Mouse (Mus musculus) heart, postnatal 0 days (tissue): Measurements from ENCODE around the gene Gm49383.

Source experiments
- CTCF ChIP-seq: IDR thresholded peaks from 2 replicates; pipeline ENCODE4 v1.5.1; 2016; ENCODE audit warnings: antibody characterized with exemption, control low read depth, low read depth
- EP300 ChIP-seq: IDR thresholded peaks from 2 replicates; pipeline ENCODE4 v1.6.1; 2016; ENCODE audit warnings: antibody characterized with exemption, low read depth

GRCm38 (mm10) chr12:69220613-69221277 lies 23.8 kb upstream of the Gm49383 start:
- no peak for TF ChIP-seq CTCF
- no peak for TF ChIP-seq EP300
